Comparison of ENCODE assay signal across 12 mouse cellular contexts in genomic region chr5:25001391-25001794, GRCm38 (mm10).
DNase-seq lines count a peak whose midpoint lies in the region; ATAC-seq and TF ChIP-seq lines count a peak whose summit lies in the region.
"Had no signal": no experiment of that assay in that cellular context is flagged by ENCODE, and none has a peak within 500 bp of the region (broad histone marks: within the 10 kb centered on the region; RNA-seq: fewer than 3 reads in every experiment).

No protein-coding gene starts in this region.

- ATAC-seq in monocyte, adult 5-6 weeks (replicated peaks; ENCODE audit: insufficient number of reproducible peaks, low FRiP score, low TSS enrichment, poor library complexity, severe bottlenecking) = no peak
- peak; percentile 73 for ATAC-seq in intestine, postnatal 0 days
- peak; percentile 51; the same call in 1 of the 2 replicates for ATAC-seq in stomach, embryonic 16.5 days (ENCODE audit: insufficient read depth, low FRiP score)
- ATAC-seq: forebrain, postnatal 0 days had no signal

- no peak overlapping the region for H3K4me3 ChIP-seq in intestine, postnatal 0 days (ENCODE audit: low read depth, low read length)
- H3K4me3 ChIP-seq in stomach, embryonic 16.5 days (replicated peaks; ENCODE audit: low read length) = no peak overlapping the region
- H3K4me3 ChIP-seq: hindbrain, embryonic 12.5 days had no signal

- H3K27ac ChIP-seq in intestine, postnatal 0 days (ENCODE audit: low read depth, low read length) = peak overlapping the region; percentile 77
- H3K27ac ChIP-seq in stomach, embryonic 16.5 days (ENCODE audit: low read length) = no peak overlapping the region
- H3K27ac ChIP-seq: hindbrain, embryonic 12.5 days had no signal

- H3K4me2 ChIP-seq in intestine, postnatal 0 days (replicated peaks; ENCODE audit: low read depth) = peak overlapping the region; percentile 25
- H3K4me2 ChIP-seq in stomach, embryonic 16.5 days (ENCODE audit: low read depth, low read length) = no peak overlapping the region
- H3K4me2 ChIP-seq: hindbrain, embryonic 12.5 days had no signal

- no peaks in the 10 kb centered on the region for H3K27me3 ChIP-seq in intestine, postnatal 0 days (replicated peaks; ENCODE audit: control insufficient read depth, insufficient read depth, low read length)
- H3K27me3 ChIP-seq in stomach, embryonic 16.5 days (ENCODE audit: control insufficient read depth, insufficient read depth, low read length) = no peaks in the 10 kb centered on the region
- H3K27me3 ChIP-seq: hindbrain, embryonic 12.5 days had no signal

- no peaks in the 10 kb centered on the region for H3K9me3 ChIP-seq in intestine, postnatal 0 days (ENCODE audit: control insufficient read depth)
- H3K9me3 ChIP-seq in stomach, embryonic 16.5 days (replicated peaks; ENCODE audit: control insufficient read depth, low read length) = no peaks in the 10 kb centered on the region
- H3K9me3 ChIP-seq: hindbrain, embryonic 12.5 days had no signal

- no peaks in the 10 kb centered on the region for H3K36me3 ChIP-seq in intestine, postnatal 0 days (ENCODE audit: control insufficient read depth, insufficient read depth)
- H3K36me3 ChIP-seq in stomach, embryonic 16.5 days (ENCODE audit: control insufficient read depth, insufficient read depth, low read length) = no peaks in the 10 kb centered on the region
- H3K36me3 ChIP-seq: hindbrain, embryonic 12.5 days had no signal

- DNase-seq in adrenal gland, adult (ENCODE audit: inconsistent age in 2 of 2, low spot score in 1 of 2) = peak; percentile 79 to 92
- no peak for DNase-seq in adrenal gland, adult 18-20 months (ENCODE audit: low spot score in 2 of 2)
- DNase-seq in monocyte, adult 2 months (ENCODE audit: low read depth in 1 of 2, low spot score in 2 of 2) = peak; percentile 51 to 55
- no peak for DNase-seq in ovary, postnatal 14 days (ENCODE audit: low spot score)
- no peak for DNase-seq in layer of hippocampus, adult 11-12 months (ENCODE audit: low spot score)
- DNase-seq: embryo, embryonic 11 days; forebrain, postnatal 0 days; kidney, postnatal 25 days had no signal

- no peak overlapping the region for H3K9ac ChIP-seq in intestine, postnatal 0 days (ENCODE audit: low read depth, low read length)
- no peak overlapping the region for H3K9ac ChIP-seq in stomach, embryonic 16.5 days (ENCODE audit: low read length)
- H3K9ac ChIP-seq: forebrain, postnatal 0 days; hindbrain, embryonic 12.5 days had no signal

- TF ChIP-seq CTCF in intestine, postnatal 0 days (IDR thresholded peaks at IDR 0.05; ENCODE audit: low read depth) = no peak

- H3K4me1 ChIP-seq in intestine, postnatal 0 days (replicated peaks; ENCODE audit: control insufficient read depth, insufficient read depth, low read length) = peaks cover 7% of the 10 kb centered on the region; the same call in 1 of the 2 replicates
- peaks cover 7% of the 10 kb centered on the region for H3K4me1 ChIP-seq in stomach, embryonic 16.5 days (ENCODE audit: control insufficient read depth, insufficient read depth, low read length)

- 29% methylated on average over 8 of the region's 8 CpGs for WGBS in intestine, postnatal 0 days
- 37% methylated on average over 8 of the region's 8 CpGs for WGBS in stomach, embryonic 16.5 days

Comparison
In these comparisons a context has a peak if more than half of its experiments do, and no peak if none do; other contexts are left out.
1. DNase-seq: peak in adrenal gland, adult (2 of 2) and monocyte, adult 2 months (2 of 2); none in adrenal gland, adult 18-20 months (0 of 2), ovary, postnatal 14 days (single experiment) and layer of hippocampus, adult 11-12 months (single experiment).